Mouse (Mus musculus) gastrocnemius, postnatal 14 days (tissue): Measurements from ENCODE around the gene Reg3a. TPM values are rescaled to one million over a fixed set of nuclear protein-coding genes. Genes with fewer than 3 reads are reported as not detected.
"Not testable (repeated sequence)": the region's sequence is repeated elsewhere in the genome, so short reads cannot be mapped to it uniquely, and the experiment has no call there.

ENCODE experiments used
- DNase-seq: peaks from one replicate; pipeline ENCODE4 v3.0.0; 2021; ENCODE audit warnings: mixed read lengths
- intact Hi-C: fragments of 180-260 bp; cut with DNase I; formaldehyde crosslinking; loops from one replicate; pipeline ENCODE4 v1.15.1; 2025; ENCODE audit warnings: low total_unique reads
- long read RNA-seq, 2 experiments: library from polyadenylated mRNA; stranded (forward); transcript quantifications; one replicate each; pipeline ENCODE4 v2.0.0; 2021
- total RNA-seq, 2 experiments: library from RNA; stranded (reverse); gene quantifications; 2 replicates each; pipeline ENCODE4 v1.2.3; 2021

The Reg3a gene
- total RNA-seq, result not detected
- long read RNA-seq, experiment 1, result 0 reads
- long read RNA-seq, experiment 2, result 0 reads

DNA sequence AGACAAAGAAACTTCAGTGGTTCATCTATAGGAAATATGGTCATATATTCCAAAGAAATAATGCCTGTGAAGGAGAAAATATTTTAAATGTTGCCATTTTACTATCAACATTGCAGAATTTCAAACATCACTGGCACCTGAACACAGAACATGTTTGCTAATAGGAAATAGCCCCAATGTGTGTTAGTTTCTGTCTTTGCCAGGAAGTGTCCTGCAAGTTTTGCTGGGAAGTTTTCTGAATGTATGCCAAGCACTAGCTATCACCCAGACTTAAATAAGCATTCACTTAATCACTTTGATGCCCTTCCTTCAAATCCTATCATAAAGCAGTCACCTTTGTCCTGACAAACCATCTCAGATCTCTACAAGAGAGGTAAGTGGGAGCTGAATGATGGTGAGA is at the start of gene Reg3a:
Gene Reg3a, plus strand, starts transcription at position 301 of the 400 bp plus-strand sequence.
- intact Hi-C loops, result no loop called here
- DNase-seq, result no peak

DNA sequence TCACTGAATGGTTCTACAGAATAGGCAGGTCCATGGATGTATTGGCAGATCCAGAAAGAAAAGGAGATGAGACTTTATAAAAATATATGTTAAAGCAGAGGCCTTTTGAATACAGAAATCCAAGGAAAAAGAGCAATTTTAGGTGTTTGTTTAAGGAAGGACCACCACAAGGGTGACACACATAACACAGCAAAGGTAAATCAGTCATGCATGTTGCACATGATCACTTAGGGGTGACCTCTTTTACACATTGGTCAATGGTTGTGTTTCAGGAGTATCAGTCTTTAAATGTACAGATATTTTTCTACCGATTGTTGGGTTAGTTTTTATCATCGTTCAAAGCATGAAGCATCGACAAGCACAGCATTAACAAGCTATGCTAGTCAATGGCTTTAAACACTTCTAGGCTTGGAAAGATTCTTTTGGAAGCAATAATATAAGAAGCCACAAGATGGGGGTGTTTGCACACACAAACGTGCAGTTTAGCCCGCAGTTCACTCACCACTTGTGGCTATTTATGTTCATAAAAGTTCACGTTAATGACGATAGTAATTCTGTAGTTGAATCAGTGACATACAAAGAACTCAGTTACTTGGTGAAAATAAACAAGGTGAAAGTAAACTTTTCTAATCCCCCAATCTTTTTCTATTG is 48.5 kb upstream of the Reg3a start:
- intact Hi-C loops, result no loop called here
- DNase-seq, result no peak

- no peak for DNase-seq
- intact Hi-C loops, result no loop called here
Observed at GRCm38 (mm10) chr6:78340296-78340695, 40.2 kb upstream of the Reg3a start.

DNA sequence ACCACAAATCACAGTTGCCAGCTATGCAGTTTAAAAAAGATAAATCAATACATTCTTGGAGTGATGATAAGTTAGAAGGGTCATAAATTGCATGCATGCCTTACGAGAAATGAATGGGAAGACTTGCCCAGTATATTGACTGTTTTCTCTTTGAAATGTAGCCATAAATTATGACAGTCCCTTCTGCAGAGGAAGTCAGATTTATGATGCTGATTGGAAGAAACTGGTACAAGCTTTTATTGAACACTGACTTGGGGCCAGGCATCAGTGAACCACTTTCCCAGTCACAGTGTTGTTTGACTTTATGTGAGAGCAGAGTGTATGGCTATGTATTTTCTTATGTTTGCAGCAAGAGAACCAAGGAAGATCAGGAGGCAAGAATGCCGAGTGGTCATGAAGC is 38.8 kb upstream of the Reg3a start:
- intact Hi-C loops, result no loop called here
- DNase-seq, result no peak

- no peak for DNase-seq
- intact Hi-C loops, result no loop called here
Observed at GRCm38 (mm10) chr6:78361971-78362563, 18.4 kb upstream of the Reg3a start.

GRCm38 (mm10) chr6:78370357-78370756 is 10.2 kb upstream of the Reg3a start, which contains the start of gene Reg3b:
Gene Reg3b, plus strand, starts transcription at chr6:78370657.
- intact Hi-C loops, result no loop called here

GRCm38 (mm10) chr6:78378765-78379164 is 1.7 kb upstream of the Reg3a start, which contains the start of gene Reg3d:
Gene Reg3d, minus strand, starts transcription at chr6:78378865.
- intact Hi-C loops, result no loop called here

More at GRCm38 (mm10) chr6:78370357-78370756, 10.2 kb upstream of the Reg3a start, which contains the start of gene Reg3b:
- DNase-seq, result no peak

GRCm38 (mm10) chr6:78385609-78386008 is 5.1 kb downstream of the Reg3a start:
- DNase-seq, result no peak
- intact Hi-C loops, result no loop called here

More at GRCm38 (mm10) chr6:78378765-78379164, 1.7 kb upstream of the Reg3a start, which contains the start of gene Reg3d:
- no peak for DNase-seq

- intact Hi-C loops, DNase-seq: not testable (repeated sequence)
Observed at GRCm38 (mm10) chr6:78395323-78395722, 14.8 kb downstream of the Reg3a start, which contains the start of gene Reg2. Gene Reg2, plus strand, starts transcription at chr6:78395623.

DNA sequence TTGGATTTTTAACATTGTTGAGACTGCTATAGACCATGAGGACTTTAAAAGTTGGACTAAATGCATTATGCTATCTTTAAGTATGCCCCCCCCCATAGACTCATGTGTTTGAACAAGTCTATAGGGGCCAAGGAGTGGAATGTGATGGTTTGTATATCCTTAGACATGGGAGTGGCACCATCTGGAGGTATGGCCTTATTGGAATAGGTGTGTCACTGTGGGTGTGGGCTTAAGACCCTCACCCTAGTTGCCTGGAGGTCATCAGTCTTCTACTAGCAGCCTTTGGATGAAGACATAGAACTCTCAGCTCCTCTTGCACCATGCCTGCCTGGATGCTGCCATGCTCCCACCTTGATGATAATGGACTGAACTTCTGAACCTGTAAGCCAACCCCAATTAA is 41.9 kb downstream of the Reg3a start, which contains the start of gene Reg1:
Gene Reg1, plus strand, starts transcription at position 301 of the 400 bp plus-strand sequence.
- intact Hi-C loops, DNase-seq: not testable (repeated sequence)

DNA sequence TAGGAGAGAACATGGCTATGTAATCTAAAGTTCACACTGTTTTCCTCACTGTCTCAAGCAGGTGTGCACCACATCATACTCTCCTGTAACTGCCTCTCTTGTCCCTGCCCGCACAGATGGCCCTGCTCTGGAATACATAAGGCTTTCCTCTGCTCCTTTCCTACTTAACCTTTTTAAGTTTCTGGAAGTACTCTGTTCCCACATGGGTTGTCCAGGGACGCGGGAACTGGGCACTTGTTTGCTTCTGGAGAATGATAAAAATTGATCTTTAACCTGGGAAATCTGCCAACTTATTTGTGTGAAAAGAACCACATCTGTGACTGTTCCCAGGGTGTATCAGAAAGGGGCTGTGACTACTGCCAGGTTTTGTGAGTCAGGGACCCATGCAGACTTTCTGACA is 45.0 kb downstream of the Reg3a start:
- intact Hi-C loops, result no loop called here

More for the DNA sequence above, 45.0 kb downstream of the Reg3a start:
- DNase-seq, result no peak

Other genes with a start within 250 kb of the Reg3a start
- not detected for gene Reg3b, start 10.1 kb upstream of the Reg3a start, total RNA-seq
- not detected for gene Reg3d, start 1.8 kb upstream of the Reg3a start, total RNA-seq
- gene Reg2, start 14.9 kb downstream of the Reg3a start, total RNA-seq, result not detected
- not detected for gene Reg1, start 42.0 kb downstream of the Reg3a start, total RNA-seq
- not detected for gene Reg3g, start 88.2 kb downstream of the Reg3a start, total RNA-seq